In genomic region chr17:46910186-46910585, GRCm38 (mm10) we compare ENCODE assay signal across 20 mouse cellular contexts. TPM values are rescaled to one million over a fixed set of nuclear protein-coding genes. Genes with fewer than 3 reads are reported as not detected.
"Had no signal": no experiment of that assay in that cellular context is flagged by ENCODE, and none has a peak within 500 bp of the region (broad histone marks: within the 10 kb centered on the region; RNA-seq: fewer than 3 reads in every experiment).

Prph2 (plus strand) TSS chr17:46910459.

- DNase-seq: lung, adult 18-20 months; lung, embryonic 14.5 days; lung, postnatal 10 days; lung, postnatal 4 days; midbrain, embryonic 14.5 days; right cerebral cortex, adult 18-20 months; right cerebral cortex, postnatal 25 days; right cerebral cortex, postnatal 4 days; spleen, adult 18-20 months; thymus, adult 18-20 months; thymus, postnatal 14 days; thymus, postnatal 36 days had no signal

- H3K4me3 ChIP-seq: liver, embryonic 12.5 days; midbrain, embryonic 10.5 days; midbrain, embryonic 12.5 days; myocyte; neural tube, embryonic 13.5 days; neural tube, embryonic 15.5 days had no signal

- H3K27me3 ChIP-seq: midbrain, embryonic 12.5 days; neural tube, embryonic 13.5 days had no signal

- H3K9me3 ChIP-seq: liver, embryonic 12.5 days; midbrain, embryonic 10.5 days; neural tube, embryonic 13.5 days; neural tube, embryonic 15.5 days had no signal

- H3K4me1 ChIP-seq: liver, embryonic 12.5 days; neural tube, embryonic 13.5 days; neural tube, embryonic 15.5 days had no signal

- H3K36me3 ChIP-seq: liver, embryonic 12.5 days; midbrain, embryonic 10.5 days; midbrain, embryonic 12.5 days; neural tube, embryonic 13.5 days; neural tube, embryonic 15.5 days had no signal

RNA-seq across cellular contexts. Expression of gene Prph2, which starts in this region (rescaled TPM):
- total RNA-seq: megakaryocyte, adult 5-6 weeks; megakaryocyte-erythroid progenitor cell, adult 5-6 weeks had no signal
